Mouse (Mus musculus) midbrain, embryonic 16.5 days (tissue): ENCODE data around the gene Zfp982. TPM values are rescaled to one million over a fixed set of nuclear protein-coding genes. Genes with fewer than 3 reads are reported as not detected.
"Not testable (repeated sequence)": the region's sequence is repeated elsewhere in the genome, so short reads cannot be mapped to it uniquely, and the experiment has no call there.

Source experiments
- ATAC-seq: fragments of 200-750 bp; cut with Nextera tagmentation; 2 replicates; pipeline ENCODE4 v1.8.0; 2017; ENCODE audit warnings: moderate TSS enrichment
- H3K27ac ChIP-seq: fragments of 300-500 bp; sonication (generic); 2 replicates; pipeline ENCODE4 v1.5.1; 2014; ENCODE audit warnings: mild to moderate bottlenecking, low read length, mixed read lengths
- H3K27me3 ChIP-seq: fragments of 300-500 bp; sonication (generic); 2 replicates; pipeline ENCODE4 v1.6.1; 2014; ENCODE audit warnings: low read depth, low read length, mixed read lengths; ENCODE audit not compliant: control insufficient read depth, insufficient read depth
- H3K36me3 ChIP-seq: fragments of 300-500 bp; sonication (generic); 2 replicates; pipeline ENCODE4 v1.6.1; 2014; ENCODE audit warnings: mild to moderate bottlenecking, low read length, moderate library complexity, mixed read lengths; ENCODE audit not compliant: control insufficient read depth, insufficient read depth
- H3K4me1 ChIP-seq: fragments of 300-500 bp; sonication (generic); 2 replicates; pipeline ENCODE4 v1.6.1; 2014; ENCODE audit warnings: mild to moderate bottlenecking, low read length, mixed read lengths; ENCODE audit not compliant: control insufficient read depth, insufficient read depth
- H3K4me2 ChIP-seq: fragments of 300-500 bp; sonication (generic); 2 replicates; pipeline ENCODE4 v1.6.1; 2014; ENCODE audit warnings: mild to moderate bottlenecking, low read length, mixed read lengths
- H3K4me3 ChIP-seq: fragments of 300-500 bp; sonication (generic); 2 replicates; pipeline ENCODE4 v1.5.1; 2014; ENCODE audit warnings: low read depth, mild to moderate bottlenecking, low read length, moderate library complexity, mixed read lengths
- H3K9ac ChIP-seq: fragments of 300-500 bp; sonication (generic); 2 replicates; pipeline ENCODE4 v1.6.1; 2014; ENCODE audit warnings: low read depth, low read length, mixed read lengths
- H3K9me3 ChIP-seq: fragments of 300-500 bp; sonication (generic); replicated peaks from 2 replicates; pipeline ENCODE4 v1.6.1; 2014; ENCODE audit warnings: mild to moderate bottlenecking, low read length, mixed read lengths; ENCODE audit not compliant: control insufficient read depth, poor library complexity, severe bottlenecking
- WGBS: fragments of 180-500 bp; shearing (Covaris S2); extraction: QIAGEN DNeasy Blood & Tissue Kit; methylation state at CpG from one replicate; pipeline ENCODE4 v1.1.7; 2014; 5-methylcytosine and 5-hydroxymethylcytosine counted together
- polyA plus RNA-seq: library from polyadenylated mRNA; unstranded; fragments of >200 nt; fragmentation: Nextera tagmentation; extraction: Ambion mirVana; gene quantifications from 2 replicates; pipeline ENCODE4 v1.2.1, GENCODE M21; 2015

Gene Zfp982
- polyA plus RNA-seq, 1 experiment from 2014 or later = 5.0 TPM

DNA sequence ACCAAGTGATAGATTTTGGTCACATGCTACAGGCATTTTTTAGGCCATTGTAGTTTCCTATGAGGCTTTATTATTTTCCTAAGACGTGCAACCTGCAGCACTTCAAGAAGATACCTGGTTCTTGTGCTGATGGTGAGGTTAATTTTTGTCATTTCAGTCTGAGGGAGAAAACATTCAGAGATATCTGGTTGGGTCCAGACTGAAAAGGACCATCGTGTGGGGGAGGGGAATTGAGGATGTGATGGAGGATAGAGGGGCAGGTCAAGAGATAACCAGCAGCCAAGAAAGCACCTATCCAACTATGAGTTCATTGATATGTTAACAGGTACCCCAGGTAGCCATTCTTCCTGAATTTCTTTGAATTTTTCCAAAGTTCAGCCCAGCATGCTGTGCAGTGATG lies 62.1 kb downstream of the Zfp982 start:
- not testable (repeated sequence) for H3K9ac ChIP-seq, H3K27me3 ChIP-seq, H3K4me1 ChIP-seq, H3K27ac ChIP-seq, H3K36me3 ChIP-seq, ATAC-seq, H3K4me2 ChIP-seq, H3K4me3 ChIP-seq
- 77% methylated on average over 2 of the region's 2 CpGs for WGBS
- H3K9me3 ChIP-seq = peaks cover 11% of the 10 kb centered on the region

DNA sequence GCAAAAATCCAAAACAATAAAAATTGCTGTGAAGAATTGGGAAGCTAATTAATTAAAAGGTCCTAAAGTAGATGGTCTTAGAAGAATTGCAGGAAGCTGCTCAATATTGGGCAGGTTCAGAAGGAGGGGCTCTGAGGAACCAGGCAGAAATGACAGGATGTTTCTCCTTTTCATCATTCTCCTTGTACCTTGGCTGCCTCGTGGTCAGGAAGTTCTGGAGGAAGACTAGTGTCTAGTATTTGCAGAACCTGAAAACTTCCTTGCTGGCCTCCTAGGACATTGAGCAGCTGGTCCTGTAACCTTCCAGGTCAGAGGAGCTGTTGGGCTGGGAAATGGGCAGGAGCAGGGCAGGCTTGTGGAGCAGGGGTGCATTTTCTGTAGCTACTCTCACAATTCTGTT lies 64.7 kb downstream of the Zfp982 start:
- ATAC-seq = not testable (repeated sequence)

DNA sequence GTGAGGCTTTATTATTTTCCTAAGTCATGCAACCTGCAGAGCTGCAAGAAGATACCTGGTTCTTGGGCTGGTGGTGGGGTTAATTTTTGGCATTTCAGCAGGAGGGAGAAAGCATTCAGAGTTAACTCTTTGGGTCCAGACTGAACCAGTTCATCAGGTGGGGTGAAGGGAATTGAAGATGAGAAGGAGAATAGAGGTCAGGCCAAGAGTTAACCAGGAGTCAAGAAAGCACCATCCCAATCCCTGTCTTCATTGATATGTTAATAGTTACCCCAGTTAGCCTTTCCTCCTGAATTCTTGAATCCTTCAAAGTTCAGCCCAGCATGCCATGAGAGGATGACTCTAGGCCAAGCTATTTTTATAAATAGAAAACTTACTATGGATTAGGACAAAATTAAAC lies 65.8 kb downstream of the Zfp982 start:
- not testable (repeated sequence) for H3K9me3 ChIP-seq, H3K4me2 ChIP-seq, H3K9ac ChIP-seq, ATAC-seq, H3K27ac ChIP-seq, H3K27me3 ChIP-seq, H3K4me1 ChIP-seq, H3K4me3 ChIP-seq, H3K36me3 ChIP-seq

More for the DNA sequence above, 64.7 kb downstream of the Zfp982 start:
- not testable (repeated sequence) for H3K4me3 ChIP-seq, H3K4me2 ChIP-seq, H3K4me1 ChIP-seq, H3K9ac ChIP-seq, H3K27ac ChIP-seq, H3K27me3 ChIP-seq, H3K36me3 ChIP-seq
- peaks cover 11% of the 10 kb centered on the region for H3K9me3 ChIP-seq
- WGBS = 62% methylated on average over 1 of the region's 1 CpGs

DNA sequence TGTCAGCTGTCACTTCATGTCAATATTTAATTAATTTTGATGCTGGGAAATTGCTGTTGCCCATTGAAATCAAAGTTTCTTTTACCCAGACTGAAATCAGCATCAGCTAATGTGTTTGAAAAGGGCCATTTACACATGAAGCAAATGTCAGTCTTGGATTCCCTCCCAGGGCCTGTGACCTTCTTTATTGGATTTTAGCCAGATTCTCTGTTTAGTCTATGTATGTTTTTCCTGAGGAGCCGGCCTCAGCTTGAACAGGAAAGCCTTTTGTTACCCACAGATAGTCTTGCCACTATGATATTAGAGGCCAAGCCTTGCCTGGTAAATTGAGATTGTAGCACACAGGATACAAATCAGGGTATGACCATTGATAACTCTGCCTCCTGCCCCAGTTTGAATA lies 66.9 kb downstream of the Zfp982 start:
- not testable (repeated sequence) for H3K4me2 ChIP-seq, H3K4me3 ChIP-seq, H3K4me1 ChIP-seq, H3K27me3 ChIP-seq, H3K27ac ChIP-seq, H3K9me3 ChIP-seq, H3K9ac ChIP-seq, H3K36me3 ChIP-seq, ATAC-seq
- WGBS = 63% methylated on average over 1 of the region's 1 CpGs

Other genes with a start within 250 kb of the Zfp982 start
- gene Zfp988, start 186.7 kb upstream of the Zfp982 start, polyA plus RNA-seq = 0.06 and 0.11 TPM in 2 replicates
- not detected in 2 replicates for gene Zfp978, start 131.1 kb upstream of the Zfp982 start, polyA plus RNA-seq
- 0.73 and 0.78 TPM in 2 replicates for gene Gm16503, start 47.8 kb downstream of the Zfp982 start, polyA plus RNA-seq
- gene Zfp985, start 60.9 kb downstream of the Zfp982 start, polyA plus RNA-seq = 0.10 and 0.12 TPM in 2 replicates
- 2.1 and 2.7 TPM in 2 replicates for gene Zfp979, start 150.1 kb downstream of the Zfp982 start, polyA plus RNA-seq
- 0.09 TPM in 1 of 2 replicates, not detected in the other for gene Zfp534, start 210.1 kb downstream of the Zfp982 start, polyA plus RNA-seq